Mouse (Mus musculus): Measurements from ENCODE around the gene Olfr1354. TPM values are rescaled to one million over a fixed set of nuclear protein-coding genes. Genes with fewer than 3 reads are reported as not detected.
"Not testable (repeated sequence)": the region's sequence is repeated elsewhere in the genome, so short reads cannot be mapped to it uniquely, and the experiment has no call there.

Olfr1354 gene
- polyA plus RNA-seq (2015; fragmentation: Nextera tagmentation; extraction: Ambion mirVana), result not detected in 2 replicates

DNA sequence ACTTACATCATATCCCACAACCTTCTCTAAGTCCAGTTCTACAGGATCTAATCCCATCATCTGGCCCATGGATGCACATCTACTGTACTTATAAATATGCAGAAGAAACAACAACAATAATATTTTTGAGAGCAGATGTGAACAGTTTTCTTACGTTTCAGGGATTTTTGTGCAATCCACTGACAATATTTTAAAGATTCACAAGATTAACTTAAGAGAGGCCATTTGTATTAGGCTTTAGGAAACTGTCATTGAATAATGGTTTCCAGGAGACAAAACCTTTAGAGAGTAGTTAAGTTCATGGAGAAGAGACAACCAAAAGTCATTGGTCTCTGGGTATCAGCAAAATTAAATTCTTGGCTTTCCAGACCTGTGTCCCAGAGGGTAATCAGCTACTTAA is at the start of gene Olfr1354:
Olfr1354 (plus strand) TSS at position 301 of the 400 bp plus-strand sequence.
- DNase-seq (ENCODE audit: low spot score), result not testable (repeated sequence)

DNA sequence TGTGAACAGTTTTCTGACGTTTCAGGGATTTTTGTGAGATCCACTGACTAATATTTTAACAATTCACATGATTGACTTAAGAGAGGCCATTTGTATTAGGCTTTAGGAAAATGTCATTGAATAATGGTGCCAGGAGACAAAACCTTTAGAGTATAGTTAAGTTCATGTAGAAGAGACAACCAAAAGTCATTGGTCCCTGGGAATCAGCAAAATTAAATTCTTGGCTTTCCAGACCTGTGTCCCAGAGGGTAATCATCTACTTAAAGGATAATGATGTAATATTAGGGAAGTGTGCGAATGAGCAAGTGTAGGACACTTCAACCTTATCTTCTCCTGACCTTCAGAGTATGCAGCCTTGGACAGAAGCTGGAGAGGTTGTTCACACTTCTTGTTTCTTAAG is 37.7 kb upstream of the Olfr1354 start, which contains the start of gene Olfr1355:
Olfr1355 (plus strand) TSS at position 301 of the 400 bp plus-strand sequence.
- DNase-seq (ENCODE audit: low spot score), result no peak

DNA sequence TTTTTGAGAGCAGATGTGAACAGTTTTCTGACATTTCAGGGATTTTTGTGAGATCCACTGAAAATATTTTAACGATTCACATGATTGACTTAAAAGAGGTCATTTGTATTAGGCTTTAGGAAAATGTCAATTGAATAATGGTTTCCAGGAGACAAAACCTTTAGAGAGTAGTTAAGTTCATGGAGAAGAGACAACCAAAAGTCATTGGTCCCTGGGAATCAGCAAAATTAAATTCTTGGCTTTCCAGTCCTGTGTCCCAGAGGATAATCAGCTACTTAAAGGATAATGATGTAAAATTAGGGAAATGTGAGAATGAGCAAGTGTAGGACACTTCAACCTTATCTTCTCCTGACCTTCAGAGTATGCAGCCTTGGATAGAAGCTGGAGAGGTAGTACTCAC is 37.4 kb downstream of the Olfr1354 start, which contains the start of gene Olfr8:
Olfr8 (plus strand) TSS at position 301 of the 400 bp plus-strand sequence.
- DNase-seq (ENCODE audit: low spot score), result not testable (repeated sequence)

DNA sequence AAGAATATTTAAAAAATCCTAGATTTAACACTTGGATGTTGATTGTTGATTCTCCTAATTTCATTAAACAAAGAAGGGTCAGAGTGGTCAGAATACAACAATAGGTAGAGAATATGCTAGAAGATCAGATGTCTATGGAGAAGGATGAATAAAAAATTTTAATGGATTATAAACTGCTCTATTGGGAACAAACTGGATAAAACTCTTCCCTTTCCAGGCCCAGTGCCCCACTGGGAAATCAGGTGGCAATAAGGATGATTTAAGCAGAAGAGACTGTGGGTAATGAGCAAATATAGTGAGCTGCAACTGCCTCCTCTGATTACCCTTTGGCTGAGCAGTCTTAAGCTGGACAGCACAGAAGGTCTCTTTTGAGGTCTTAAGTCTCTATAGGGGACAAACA is 50.0 kb downstream of the Olfr1354 start, which contains the start of gene Olfr1353:
Olfr1353 (plus strand) TSS at position 301 of the 400 bp plus-strand sequence.
- not testable (repeated sequence) for DNase-seq (ENCODE audit: low spot score)

Other genes with a start within 250 kb of the Olfr1354 start
- gene Casp14, start 194.9 kb upstream of the Olfr1354 start, polyA plus RNA-seq (2015; fragmentation: Nextera tagmentation; extraction: Ambion mirVana), result 0.14 and 0.20 TPM in 2 replicates
- gene Ccdc105, start 160.1 kb upstream of the Olfr1354 start, polyA plus RNA-seq (2015; fragmentation: Nextera tagmentation; extraction: Ambion mirVana), result not detected in 2 replicates
- 0.09 and 0.14 TPM in 2 replicates for gene Slc1a6, start 132.7 kb upstream of the Olfr1354 start, polyA plus RNA-seq (2015; fragmentation: Nextera tagmentation; extraction: Ambion mirVana)
- not detected in 2 replicates for gene Olfr1356, start 61.0 kb upstream of the Olfr1354 start, polyA plus RNA-seq (2015; fragmentation: Nextera tagmentation; extraction: Ambion mirVana)
- not detected in 2 replicates for gene Olfr1355, start 37.6 kb upstream of the Olfr1354 start, polyA plus RNA-seq (2015; fragmentation: Nextera tagmentation; extraction: Ambion mirVana)
- gene Olfr8, start 37.5 kb downstream of the Olfr1354 start, polyA plus RNA-seq (2015; fragmentation: Nextera tagmentation; extraction: Ambion mirVana), result not detected in 2 replicates
- not detected in 2 replicates for gene Olfr1353, start 50.1 kb downstream of the Olfr1354 start, polyA plus RNA-seq (2015; fragmentation: Nextera tagmentation; extraction: Ambion mirVana)
- not detected in 2 replicates for gene Olfr1352, start 67.9 kb downstream of the Olfr1354 start, polyA plus RNA-seq (2015; fragmentation: Nextera tagmentation; extraction: Ambion mirVana)
- gene Olfr1351, start 99.3 kb downstream of the Olfr1354 start, polyA plus RNA-seq (2015; fragmentation: Nextera tagmentation; extraction: Ambion mirVana), result not detected in 2 replicates
- gene Olfr57, start 115.6 kb downstream of the Olfr1354 start, polyA plus RNA-seq (2015; fragmentation: Nextera tagmentation; extraction: Ambion mirVana), result not detected in 2 replicates
- 16.1 and 17.3 TPM in 2 replicates for gene 2610008E11Rik, start 184.4 kb downstream of the Olfr1354 start, polyA plus RNA-seq (2015; fragmentation: Nextera tagmentation; extraction: Ambion mirVana)
- gene Vmn2r80, start 235.6 kb downstream of the Olfr1354 start, polyA plus RNA-seq (2015; fragmentation: Nextera tagmentation; extraction: Ambion mirVana), result not detected in 2 replicates

All from thymus, postnatal 0 days (tissue).